Mouse (Mus musculus): ENCODE measurements around the gene Klk1b22.
"Not testable (repeated sequence)": the region's sequence is repeated elsewhere in the genome, so short reads cannot be mapped to it uniquely, and the experiment has no call there.

Gene Klk1b22

GRCm38 (mm10) chr7:44112373-44112772, at the start of gene Klk1b22:
Gene Klk1b22, plus strand, starts transcription at chr7:44112673.
- no peak for DNase-seq (ENCODE audit: low spot score in 2 of 2)

- no peak for DNase-seq (ENCODE audit: low spot score in 2 of 2)
Measured at GRCm38 (mm10) chr7:44072117-44072516, 40.4 kb upstream of the Klk1b22 start.

GRCm38 (mm10) chr7:44077703-44078102, 34.8 kb upstream of the Klk1b22 start:
- no peak for DNase-seq (ENCODE audit: low spot score in 2 of 2)

- DNase-seq (ENCODE audit: low spot score in 2 of 2) = no peak
Measured at GRCm38 (mm10) chr7:44096111-44096510, 16.4 kb upstream of the Klk1b22 start.

- DNase-seq (ENCODE audit: low spot score in 2 of 2) = not testable (repeated sequence)
Measured at GRCm38 (mm10) chr7:44102028-44102427, 10.4 kb upstream of the Klk1b22 start, which contains the start of gene Klk1b21. Gene Klk1b21, plus strand, starts transcription at chr7:44102328.

GRCm38 (mm10) chr7:44123445-44123844, 11.0 kb downstream of the Klk1b22 start:
- DNase-seq (ENCODE audit: low spot score in 2 of 2) = no peak

GRCm38 (mm10) chr7:44136467-44136866, 24.0 kb downstream of the Klk1b22 start, which contains the start of gene Klk1b16:
Gene Klk1b16, plus strand, starts transcription at chr7:44136767.
- DNase-seq (ENCODE audit: low spot score in 2 of 2) = no peak
